Mouse (Mus musculus) adrenal gland, postnatal 25 days (tissue): ENCODE measurements around the gene Tas2r136. TPM values are rescaled to one million over a fixed set of nuclear protein-coding genes. Genes with fewer than 3 reads are reported as not detected.

ENCODE experiments used
- DNase-seq: peaks from one replicate; pipeline ENCODE4 v3.0.0; 2021; ENCODE audit warnings: mixed read lengths
- long read RNA-seq: library from polyadenylated mRNA; stranded (forward); transcript quantifications from one replicate; pipeline ENCODE4 v2.0.0, GENCODE M21; 2021
- total RNA-seq: library from RNA; stranded (reverse); gene quantifications from 2 replicates; pipeline ENCODE4 v1.2.3, GENCODE M21; 2021

Gene Tas2r136
- not detected in 2 replicates for total RNA-seq
- long read RNA-seq = 0 reads

GRCm38 (mm10) chr6:132778062-132778461 is at the start of gene Tas2r136:
TSS of gene Tas2r136 (minus strand) at chr6:132778162.
- DNase-seq = no peak

GRCm38 (mm10) chr6:132802518-132802917 is 24.6 kb upstream of the Tas2r136 start, which contains the start of gene Tas2r117:
TSS of gene Tas2r117 (plus strand) at chr6:132802818.
- DNase-seq = no peak

- no peak for DNase-seq
These were observed 17.4 kb upstream of the Tas2r136 start for GRCm38 (mm10) chr6:132795393-132795792.

- DNase-seq = no peak
These were observed 16.1 kb downstream of the Tas2r136 start, which contains the start of gene Tas2r102 for GRCm38 (mm10) chr6:132761831-132762230. TSS of gene Tas2r102 (plus strand) at chr6:132762131.

GRCm38 (mm10) chr6:132754430-132754829 is 23.5 kb downstream of the Tas2r136 start, which contains the start of gene Tas2r124:
TSS of gene Tas2r124 (plus strand) at chr6:132754730.
- DNase-seq = no peak

- DNase-seq = no peak
These were observed 27.8 kb downstream of the Tas2r136 start for GRCm38 (mm10) chr6:132750206-132750605.

- no peak for DNase-seq
These were observed 40.0 kb downstream of the Tas2r136 start, which contains the start of gene Tas2r115 for GRCm38 (mm10) chr6:132737935-132738334. TSS of gene Tas2r115 (minus strand) at chr6:132738035.

Other genes starting within 250 kb of the Tas2r136 start
- gene Prh1, start 208.4 kb downstream of the Tas2r136 start, total RNA-seq = not detected in 2 replicates
- gene Prp2, start 182.2 kb downstream of the Tas2r136 start, total RNA-seq = not detected in 2 replicates
- gene A630073D07Rik, start 126.6 kb downstream of the Tas2r136 start, total RNA-seq = not detected in 2 replicates
- gene Tas2r120, start 121.2 kb downstream of the Tas2r136 start, total RNA-seq = not detected in 2 replicates
- not detected in 2 replicates for gene Tas2r121, start 77.2 kb downstream of the Tas2r136 start, total RNA-seq
- not detected in 2 replicates for gene Tas2r122, start 66.2 kb downstream of the Tas2r136 start, total RNA-seq
- not detected in 2 replicates for gene Tas2r115, start 40.1 kb downstream of the Tas2r136 start, total RNA-seq
- not detected in 2 replicates for gene Tas2r124, start 23.4 kb downstream of the Tas2r136 start, total RNA-seq
- not detected in 2 replicates for gene Tas2r102, start 16.0 kb downstream of the Tas2r136 start, total RNA-seq
- not detected in 2 replicates for gene Tas2r117, start 24.7 kb upstream of the Tas2r136 start, total RNA-seq
- gene Tas2r123, start 69.0 kb upstream of the Tas2r136 start, total RNA-seq = not detected in 2 replicates
- gene Tas2r116, start 77.3 kb upstream of the Tas2r136 start, total RNA-seq = not detected in 2 replicates
- gene Tas2r110, start 89.8 kb upstream of the Tas2r136 start, total RNA-seq = not detected in 2 replicates
- gene Tas2r113, start 114.8 kb upstream of the Tas2r136 start, total RNA-seq = not detected in 2 replicates
- gene Tas2r125, start 131.5 kb upstream of the Tas2r136 start, total RNA-seq = not detected in 2 replicates
- not detected in 2 replicates for gene Tas2r129, start 172.9 kb upstream of the Tas2r136 start, total RNA-seq
- not detected in 2 replicates for gene Tas2r131, start 179.8 kb upstream of the Tas2r136 start, total RNA-seq
- not detected in 2 replicates for gene Tas2r109, start 202.8 kb upstream of the Tas2r136 start, total RNA-seq